In genomic region chr11:85829520-85830440, GRCm38 (mm10) we compare ENCODE assay signal across 8 mouse cellular contexts. TPM values are rescaled to one million over a fixed set of nuclear protein-coding genes. Genes with fewer than 3 reads are reported as not detected.
DNase-seq lines count a peak whose midpoint lies in the region; ATAC-seq and TF ChIP-seq lines count a peak whose summit lies in the region.

No protein-coding gene starts in this region.

- H3K27ac ChIP-seq in embryonic facial prominence, embryonic 12.5 days: peak overlapping the region; percentile 98
- H3K27ac ChIP-seq in kidney, embryonic 15.5 days: peak overlapping the region; percentile 94
- no peak overlapping the region for H3K27ac ChIP-seq in midbrain, embryonic 15.5 days
- no peak overlapping the region for H3K27ac ChIP-seq in thymus, adult 2 months (ENCODE audit: control insufficient read depth, insufficient read depth, low read length)

- peak overlapping the region; percentile 54 for H3K4me3 ChIP-seq in embryonic facial prominence, embryonic 12.5 days
- peak overlapping the region; percentile 75 for H3K4me3 ChIP-seq in kidney, embryonic 15.5 days (replicated peaks)
- H3K4me3 ChIP-seq in midbrain, embryonic 15.5 days: peak overlapping the region; percentile 15
- H3K4me3 ChIP-seq in thymus, adult 2 months (ENCODE audit: control insufficient read depth, insufficient read depth, low read length): no peak overlapping the region

- no peaks in the 10 kb centered on the region for H3K36me3 ChIP-seq in embryonic facial prominence, embryonic 12.5 days
- 0 out of 2 replicates have a peak, but pooled peaks cover 2% of the 10 kb centered on the region for H3K36me3 ChIP-seq in kidney, embryonic 15.5 days
- H3K36me3 ChIP-seq in midbrain, embryonic 15.5 days (replicated peaks): no peaks in the 10 kb centered on the region
- no peaks in the 10 kb centered on the region for H3K36me3 ChIP-seq in thymus, adult 2 months (ENCODE audit: control insufficient read depth, insufficient read depth, low read length)

- peak overlapping the region; percentile 72 for H3K4me2 ChIP-seq in embryonic facial prominence, embryonic 12.5 days (replicated peaks)
- peak overlapping the region; percentile 92 for H3K4me2 ChIP-seq in kidney, embryonic 15.5 days
- peak overlapping the region; percentile 38 for H3K4me2 ChIP-seq in midbrain, embryonic 15.5 days

- H3K4me1 ChIP-seq in embryonic facial prominence, embryonic 12.5 days: peaks cover 52% of the 10 kb centered on the region
- H3K4me1 ChIP-seq in kidney, embryonic 15.5 days: peaks cover 80% of the 10 kb centered on the region
- H3K4me1 ChIP-seq in midbrain, embryonic 15.5 days: peaks cover 30% of the 10 kb centered on the region
- peaks cover 3% of the 10 kb centered on the region; the same call in 1 of the 2 replicates for H3K4me1 ChIP-seq in thymus, adult 2 months (replicated peaks; ENCODE audit: control insufficient read depth, insufficient read depth, low read length)

- under 1% methylated on average over 57 of the region's 61 CpGs for WGBS in embryonic facial prominence, embryonic 12.5 days
- WGBS in kidney, embryonic 15.5 days: 2% methylated on average over 61 of the region's 61 CpGs
- WGBS in midbrain, embryonic 15.5 days: under 1% methylated on average over 60 of the region's 61 CpGs
- 4% methylated on average over 61 of the region's 61 CpGs for WGBS in thymus, adult 2 months

- H3K27me3 ChIP-seq in embryonic facial prominence, embryonic 12.5 days: peaks cover 56% of the 10 kb centered on the region
- peaks cover 70% of the 10 kb centered on the region for H3K27me3 ChIP-seq in kidney, embryonic 15.5 days
- H3K27me3 ChIP-seq in midbrain, embryonic 15.5 days (replicated peaks): peaks cover 79% of the 10 kb centered on the region
- peaks cover 35% of the 10 kb centered on the region for H3K27me3 ChIP-seq in thymus, adult 2 months (ENCODE audit: control insufficient read depth, insufficient read depth, low read length)

- no peak for TF ChIP-seq POLR2A in thymus, adult 2 months (IDR thresholded peaks at IDR 0.05; ENCODE audit: control insufficient read depth, extremely low read depth, insufficient read depth, low read length, poor library complexity)

- no peak for ATAC-seq in embryonic facial prominence, embryonic 12.5 days (ENCODE audit: insufficient number of reproducible peaks, insufficient read depth, low FRiP score, low TSS enrichment)
- ATAC-seq in kidney, embryonic 15.5 days (replicated peaks; ENCODE audit: low FRiP score): peak; percentile 23
- no peak for ATAC-seq in midbrain, embryonic 15.5 days (replicated peaks)

- no peaks in the 10 kb centered on the region for H3K9me3 ChIP-seq in embryonic facial prominence, embryonic 12.5 days
- no peaks in the 10 kb centered on the region for H3K9me3 ChIP-seq in kidney, embryonic 15.5 days (replicated peaks)
- no peaks in the 10 kb centered on the region for H3K9me3 ChIP-seq in midbrain, embryonic 15.5 days

- TF ChIP-seq CTCF in thymus, adult 2 months (IDR thresholded peaks at IDR 0.05; ENCODE audit: borderline replicate concordance, control insufficient read depth, extremely low read depth, insufficient read depth, low read length, poor library complexity): no peak

- peak; percentile 48 for DNase-seq in adrenal gland, postnatal 14 days
- DNase-seq in adrenal gland, adult 18-20 months (ENCODE audit: low spot score in 2 of 2): no peak
- DNase-seq in thymus, adult 2 months: no peak
- DNase-seq in layer of hippocampus, adult 11-12 months (ENCODE audit: low spot score): no peak
- DNase-seq in cerebellum, adult 9-10 months: no peak

- H3K9ac ChIP-seq in embryonic facial prominence, embryonic 12.5 days: peak overlapping the region; percentile 99
- peak overlapping the region; percentile 87 for H3K9ac ChIP-seq in kidney, embryonic 15.5 days
- no peak overlapping the region for H3K9ac ChIP-seq in midbrain, embryonic 15.5 days

RNA-seq across cellular contexts. Expression of gene Tbx2, which starts 2.6 kb away (rescaled TPM):
- total RNA-seq in adrenal gland, postnatal 14 days (2021): 26.3 and 28.3 TPM in 2 replicates
- 10 to 100 TPM; 14.5 to 17.7 TPM for total RNA-seq in adrenal gland, adult 18-20 months (2021)
- polyA plus RNA-seq in embryonic facial prominence, embryonic 12.5 days (2016; fragmentation: Nextera tagmentation; extraction: Ambion mirVana): 20.5 and 21.6 TPM in 2 replicates
- 11.2 and 11.4 TPM in 2 replicates for polyA plus RNA-seq in kidney, embryonic 15.5 days (2015; fragmentation: Nextera tagmentation; extraction: Ambion mirVana)
- polyA plus RNA-seq in midbrain, embryonic 15.5 days (2015; fragmentation: Nextera tagmentation; extraction: Ambion mirVana): 1.0 TPM in 2 replicates
- polyA plus RNA-seq in thymus, adult 2 months (2012; rRNA removed): 2.7 and 3.5 TPM in 2 replicates

RNA-seq across cellular contexts. Expression of gene Gm11444, which starts 20.4 kb away (rescaled TPM):
- not detected in 2 replicates for total RNA-seq in adrenal gland, postnatal 14 days (2021)
- total RNA-seq in adrenal gland, adult 18-20 months (2021): not detected
- polyA plus RNA-seq in embryonic facial prominence, embryonic 12.5 days (2016; fragmentation: Nextera tagmentation; extraction: Ambion mirVana): 0.43 TPM in 1 of 2 replicates, not detected in the other
- not detected in 2 replicates for polyA plus RNA-seq in kidney, embryonic 15.5 days (2015; fragmentation: Nextera tagmentation; extraction: Ambion mirVana)
- not detected in 2 replicates for polyA plus RNA-seq in midbrain, embryonic 15.5 days (2015; fragmentation: Nextera tagmentation; extraction: Ambion mirVana)
- polyA plus RNA-seq in thymus, adult 2 months (2012; rRNA removed): not detected in 2 replicates

RNA-seq across cellular contexts. Expression of gene Tbx4, which starts 56.4 kb away (rescaled TPM):
- not detected in 2 replicates for total RNA-seq in adrenal gland, postnatal 14 days (2021)
- not detected for total RNA-seq in adrenal gland, adult 18-20 months (2021)
- polyA plus RNA-seq in embryonic facial prominence, embryonic 12.5 days (2016; fragmentation: Nextera tagmentation; extraction: Ambion mirVana): 2.2 and 2.4 TPM in 2 replicates
- 0.36 and 0.56 TPM in 2 replicates for polyA plus RNA-seq in kidney, embryonic 15.5 days (2015; fragmentation: Nextera tagmentation; extraction: Ambion mirVana)
- polyA plus RNA-seq in midbrain, embryonic 15.5 days (2015; fragmentation: Nextera tagmentation; extraction: Ambion mirVana): 0.34 and 0.46 TPM in 2 replicates
- polyA plus RNA-seq in thymus, adult 2 months (2012; rRNA removed): 0.06 and 0.08 TPM in 2 replicates

Comparison
In these comparisons a context has a peak if more than half of its experiments do, and no peak if none do; other contexts are left out.
1. H3K27ac ChIP-seq: peak in embryonic facial prominence, embryonic 12.5 days (single experiment) and kidney, embryonic 15.5 days (single experiment); none in midbrain, embryonic 15.5 days (single experiment) and thymus, adult 2 months (single experiment).
2. H3K4me2 ChIP-seq: peak in every context shown above with its lines; median percentile 92 in kidney, embryonic 15.5 days; 72 in embryonic facial prominence, embryonic 12.5 days; 38 in midbrain, embryonic 15.5 days.